Mouse (Mus musculus) MEL-GATA-1-ER (cell line): Measurements from ENCODE around the gene Brinp1.

ENCODE experiments used
- DNase-seq: peaks from one replicate; pipeline ENCODE4 v3.0.0-alpha.2; 2012; ENCODE audit warnings: low read depth; ENCODE audit errors: extremely low read depth

Gene Brinp1

GRCm38 (mm10) chr4:68954322-68954901, at the start of gene Brinp1:
Gene Brinp1, minus strand, starts transcription at chr4:68954397.
- DNase-seq = no peak

GRCm38 (mm10) chr4:68957265-68957664, 3.1 kb upstream of the Brinp1 start:
- DNase-seq = no peak

- no peak for DNase-seq
Observed at GRCm38 (mm10) chr4:68955621-68956020, 1.4 kb upstream of the Brinp1 start.

GRCm38 (mm10) chr4:68953667-68954321, 403 bp downstream of the Brinp1 start:
- DNase-seq = no peak

- DNase-seq = no peak
Observed at GRCm38 (mm10) chr4:68953131-68953551, 1.1 kb downstream of the Brinp1 start.

- DNase-seq = no peak
Observed at GRCm38 (mm10) chr4:68950556-68950955, 3.6 kb downstream of the Brinp1 start.

GRCm38 (mm10) chr4:68942938-68943337, 11.3 kb downstream of the Brinp1 start:
- no peak for DNase-seq

- no peak for DNase-seq
Observed at GRCm38 (mm10) chr4:68930022-68930421, 24.2 kb downstream of the Brinp1 start.

- DNase-seq = no peak
Observed at GRCm38 (mm10) chr4:68926091-68926490, 28.1 kb downstream of the Brinp1 start.

GRCm38 (mm10) chr4:68922944-68923343, 31.3 kb downstream of the Brinp1 start:
- DNase-seq = no peak

GRCm38 (mm10) chr4:68922504-68922903, 31.7 kb downstream of the Brinp1 start:
- DNase-seq = no peak

GRCm38 (mm10) chr4:68920127-68920526, 34.1 kb downstream of the Brinp1 start:
- no peak for DNase-seq

- DNase-seq = no peak
Observed at GRCm38 (mm10) chr4:68910942-68911341, 43.3 kb downstream of the Brinp1 start.

GRCm38 (mm10) chr4:68906417-68907210, 47.6 kb downstream of the Brinp1 start:
- no peak for DNase-seq

GRCm38 (mm10) chr4:68890526-68890925, 63.7 kb downstream of the Brinp1 start:
- DNase-seq = no peak

GRCm38 (mm10) chr4:68886276-68886675, 67.9 kb downstream of the Brinp1 start:
- no peak for DNase-seq

GRCm38 (mm10) chr4:68872028-68872427, 82.2 kb downstream of the Brinp1 start:
- DNase-seq = no peak

GRCm38 (mm10) chr4:68865135-68865767, 88.9 kb downstream of the Brinp1 start:
- no peak for DNase-seq

GRCm38 (mm10) chr4:68864668-68865067, 89.5 kb downstream of the Brinp1 start:
- no peak for DNase-seq

GRCm38 (mm10) chr4:68856868-68857267, 97.3 kb downstream of the Brinp1 start:
- DNase-seq = no peak

GRCm38 (mm10) chr4:68849671-68850070, 104.5 kb downstream of the Brinp1 start:
- no peak for DNase-seq

GRCm38 (mm10) chr4:68846976-68847375, 107.2 kb downstream of the Brinp1 start:
- DNase-seq = no peak
